Mouse (Mus musculus): ENCODE measurements around the gene Prrc2c. TPM values are rescaled to one million over a fixed set of nuclear protein-coding genes. Genes with fewer than 3 reads are reported as not detected.
"Not testable (repeated sequence)": the region's sequence is repeated elsewhere in the genome, so short reads cannot be mapped to it uniquely, and the experiment has no call there.

Prrc2c gene
- 149 and 164 TPM in 2 replicates for polyA plus RNA-seq (2015; fragmentation: Nextera tagmentation; extraction: Ambion mirVana)

GRCm38 (mm10) chr1:162740401-162740835, at the start of gene Prrc2c:
Gene Prrc2c (minus strand): TSS chr1:162740556.
- Histone ChIP-seq H3K27me3 (no peaks in the 10 kb centered on the region), H3K4me2 (peak within 1 kb of the TSS; percentile 95), H3K9me3 (no peaks in the 10 kb centered on the region), H3K4me3 (peak within 1 kb of the TSS; percentile 86), H3K27ac (replicated peaks) (peak within 1 kb of the TSS; percentile 98), H3K36me3 (no peaks in the 10 kb centered on the region), H3K4me1 (replicated peaks) (peaks cover 32% of the 10 kb centered on the region), H3K9ac (peak within 1 kb of the TSS; percentile 98)
- under 1% methylated on average over 36 of the region's 36 CpGs for WGBS
- ATAC-seq (ENCODE audit: low read depth), result peak; percentile 98

GRCm38 (mm10) chr1:162785222-162785621, 44.9 kb upstream of the Prrc2c start:
- 83% methylated on average over 4 of the region's 4 CpGs for WGBS
- no peaks in the 10 kb centered on the region for H3K9me3 ChIP-seq
- no peaks in the 10 kb centered on the region for H3K4me1 ChIP-seq (replicated peaks)
- no peak for ATAC-seq (ENCODE audit: low read depth)
- H3K27ac ChIP-seq (replicated peaks), result no peak overlapping the region
- H3K9ac ChIP-seq, result no peak overlapping the region
- H3K36me3 ChIP-seq, result no peaks in the 10 kb centered on the region
- no peak overlapping the region for H3K4me3 ChIP-seq
- H3K4me2 ChIP-seq, result no peak overlapping the region
- H3K27me3 ChIP-seq, result no peaks in the 10 kb centered on the region

GRCm38 (mm10) chr1:162783669-162784248, 43.4 kb upstream of the Prrc2c start:
- no peak overlapping the region for H3K27ac ChIP-seq (replicated peaks)
- no peak overlapping the region for H3K4me2 ChIP-seq
- H3K4me1 ChIP-seq (replicated peaks), result no peaks in the 10 kb centered on the region
- ATAC-seq (ENCODE audit: low read depth), result no peak
- H3K36me3 ChIP-seq, result no peaks in the 10 kb centered on the region
- no peak overlapping the region for H3K4me3 ChIP-seq
- WGBS, result 91% methylated on average over 7 of the region's 7 CpGs
- H3K9ac ChIP-seq, result no peak overlapping the region
- H3K9me3 ChIP-seq, result no peaks in the 10 kb centered on the region
- H3K27me3 ChIP-seq, result no peaks in the 10 kb centered on the region

GRCm38 (mm10) chr1:162781035-162781434, 40.7 kb upstream of the Prrc2c start:
- H3K4me2 ChIP-seq; H3K9ac ChIP-seq; H3K27me3 ChIP-seq; ATAC-seq (ENCODE audit: low read depth); H3K4me1 ChIP-seq (replicated peaks); H3K9me3 ChIP-seq; H3K27ac ChIP-seq (replicated peaks); H3K36me3 ChIP-seq; H3K4me3 ChIP-seq: not testable (repeated sequence)
- 94% methylated on average over 2 of the region's 2 CpGs for WGBS

- no peak overlapping the region for H3K4me2 ChIP-seq
- no peaks in the 10 kb centered on the region for H3K36me3 ChIP-seq
- H3K9ac ChIP-seq, result no peak overlapping the region
- no peaks in the 10 kb centered on the region for H3K27me3 ChIP-seq
- no peak for ATAC-seq (ENCODE audit: low read depth)
- H3K4me3 ChIP-seq, result no peak overlapping the region
- no peaks in the 10 kb centered on the region for H3K4me1 ChIP-seq (replicated peaks)
- no peak overlapping the region for H3K27ac ChIP-seq (replicated peaks)
- 93% methylated on average over 5 of the region's 5 CpGs for WGBS
- H3K9me3 ChIP-seq, result no peaks in the 10 kb centered on the region
These were observed 37.7 kb upstream of the Prrc2c start for GRCm38 (mm10) chr1:162777943-162778538.

GRCm38 (mm10) chr1:162773661-162774060, 33.3 kb upstream of the Prrc2c start:
- H3K4me2 ChIP-seq, result no peak overlapping the region
- ATAC-seq (ENCODE audit: low read depth), result no peak
- 57% methylated on average over 4 of the region's 4 CpGs for WGBS

GRCm38 (mm10) chr1:162771617-162772360, 31.4 kb upstream of the Prrc2c start:
- ATAC-seq (ENCODE audit: low read depth), result no peak
- no peak overlapping the region for H3K4me3 ChIP-seq
- no peak overlapping the region for H3K27ac ChIP-seq (replicated peaks)
- no peaks in the 10 kb centered on the region for H3K27me3 ChIP-seq
- no peaks in the 10 kb centered on the region for H3K9me3 ChIP-seq
- no peak overlapping the region for H3K9ac ChIP-seq
- no peak overlapping the region for H3K4me2 ChIP-seq
- no peaks in the 10 kb centered on the region for H3K36me3 ChIP-seq
- 48% methylated on average over 4 of the region's 4 CpGs for WGBS
- H3K4me1 ChIP-seq (replicated peaks), result no peaks in the 10 kb centered on the region

More at GRCm38 (mm10) chr1:162773661-162774060, 33.3 kb upstream of the Prrc2c start:
- H3K27ac ChIP-seq (replicated peaks), result no peak overlapping the region
- no peaks in the 10 kb centered on the region for H3K36me3 ChIP-seq
- H3K9ac ChIP-seq, result no peak overlapping the region
- H3K9me3 ChIP-seq, result no peaks in the 10 kb centered on the region
- no peaks in the 10 kb centered on the region for H3K27me3 ChIP-seq
- H3K4me1 ChIP-seq (replicated peaks), result no peaks in the 10 kb centered on the region
- H3K4me3 ChIP-seq, result no peak overlapping the region

GRCm38 (mm10) chr1:162752009-162752408, 11.7 kb upstream of the Prrc2c start:
- no peak overlapping the region for H3K4me2 ChIP-seq
- H3K4me1 ChIP-seq (replicated peaks), result no peaks in the 10 kb centered on the region
- WGBS, result 91% methylated on average over 6 of the region's 6 CpGs
- H3K36me3 ChIP-seq, result no peaks in the 10 kb centered on the region
- no peak for ATAC-seq (ENCODE audit: low read depth)
- no peak overlapping the region for H3K4me3 ChIP-seq
- H3K9ac ChIP-seq, result no peak overlapping the region
- H3K27me3 ChIP-seq, result no peaks in the 10 kb centered on the region
- H3K27ac ChIP-seq (replicated peaks), result no peak overlapping the region
- H3K9me3 ChIP-seq, result no peaks in the 10 kb centered on the region

GRCm38 (mm10) chr1:162749607-162750006, 9.3 kb upstream of the Prrc2c start:
- H3K27ac ChIP-seq (replicated peaks), result no peak overlapping the region
- WGBS, result 78% methylated on average over 7 of the region's 7 CpGs

GRCm38 (mm10) chr1:162748761-162749160, 8.4 kb upstream of the Prrc2c start:
- no peaks in the 10 kb centered on the region for H3K27me3 ChIP-seq
- no peaks in the 10 kb centered on the region for H3K4me1 ChIP-seq (replicated peaks)
- no peak overlapping the region for H3K27ac ChIP-seq (replicated peaks)
- WGBS, result 87% methylated on average over 5 of the region's 5 CpGs
- no peak for ATAC-seq (ENCODE audit: low read depth)
- no peak overlapping the region for H3K4me2 ChIP-seq
- no peaks in the 10 kb centered on the region for H3K36me3 ChIP-seq
- H3K9ac ChIP-seq, result no peak overlapping the region
- H3K9me3 ChIP-seq, result no peaks in the 10 kb centered on the region
- no peak overlapping the region for H3K4me3 ChIP-seq

More at GRCm38 (mm10) chr1:162749607-162750006, 9.3 kb upstream of the Prrc2c start:
- Histone ChIP-seq H3K27me3 (no peaks in the 10 kb centered on the region), H3K9ac (no peak overlapping the region), H3K4me2 (no peak overlapping the region), H3K36me3 (no peaks in the 10 kb centered on the region), H3K4me1 (replicated peaks) (no peaks in the 10 kb centered on the region), H3K9me3 (no peaks in the 10 kb centered on the region), H3K4me3 (no peak overlapping the region)
- ATAC-seq (ENCODE audit: low read depth), result no peak

- WGBS, result 0% methylated on average over 58 of the region's 58 CpGs
- no peaks in the 10 kb centered on the region for H3K27me3 ChIP-seq
- peak overlapping the region; percentile 98 for H3K9ac ChIP-seq
- peak overlapping the region; percentile 95 for H3K4me2 ChIP-seq
- H3K4me3 ChIP-seq, result peak overlapping the region; percentile 86
- H3K27ac ChIP-seq (replicated peaks), result peak overlapping the region; percentile 98
- H3K9me3 ChIP-seq, result no peaks in the 10 kb centered on the region
- no peaks in the 10 kb centered on the region for H3K36me3 ChIP-seq
- ATAC-seq (ENCODE audit: low read depth), result peak; percentile 91
- H3K4me1 ChIP-seq (replicated peaks), result peaks cover 32% of the 10 kb centered on the region
These were observed 443 bp downstream of the Prrc2c start for GRCm38 (mm10) chr1:162739831-162740394.

GRCm38 (mm10) chr1:162739406-162739805, 950 bp downstream of the Prrc2c start:
- H3K27ac ChIP-seq (replicated peaks), result peak overlapping the region; percentile 98
- under 1% methylated on average over 10 of the region's 10 CpGs for WGBS
- H3K4me2 ChIP-seq, result peak overlapping the region; percentile 95
- H3K27me3 ChIP-seq, result no peaks in the 10 kb centered on the region
- H3K9me3 ChIP-seq, result no peaks in the 10 kb centered on the region
- peak overlapping the region; percentile 86 for H3K4me3 ChIP-seq
- H3K4me1 ChIP-seq (replicated peaks), result peaks cover 34% of the 10 kb centered on the region
- H3K36me3 ChIP-seq, result no peaks in the 10 kb centered on the region
- H3K9ac ChIP-seq, result peak overlapping the region; percentile 98
- no peak for ATAC-seq (ENCODE audit: low read depth)

Measured in neural tube, embryonic 13.5 days (tissue).